Mouse (Mus musculus) lung, embryonic 16.5 days (tissue): ENCODE data around the gene Nudt4. TPM values are rescaled to one million over a fixed set of nuclear protein-coding genes. Genes with fewer than 3 reads are reported as not detected.
"Not testable (repeated sequence)": the region's sequence is repeated elsewhere in the genome, so short reads cannot be mapped to it uniquely, and the experiment has no call there.

Experiments used
- ATAC-seq: fragments of 200-750 bp; cut with Nextera tagmentation; 2 replicates; pipeline ENCODE4 v1.8.0; 2017; ENCODE audit warnings: low read depth, mild to moderate bottlenecking, moderate library complexity
- H3K27ac ChIP-seq: fragments of 300-500 bp; sonication (generic); 2 replicates; pipeline ENCODE4 v1.5.1; 2014; ENCODE audit warnings: mild to moderate bottlenecking, control low read depth, low read length
- H3K27me3 ChIP-seq: fragments of 300-500 bp; sonication (generic); 2 replicates; pipeline ENCODE4 v1.6.1; 2014; ENCODE audit warnings: low read depth, low read length, mixed read lengths; ENCODE audit not compliant: control insufficient read depth, insufficient read depth
- H3K36me3 ChIP-seq: fragments of 300-500 bp; sonication (generic); 2 replicates; pipeline ENCODE4 v1.6.1; 2014; ENCODE audit warnings: low read length; ENCODE audit not compliant: control insufficient read depth, insufficient read depth
- H3K4me1 ChIP-seq: fragments of 300-500 bp; sonication (generic); replicated peaks from 2 replicates; pipeline ENCODE4 v1.6.1; 2014; ENCODE audit warnings: low read length, mixed read lengths; ENCODE audit not compliant: control insufficient read depth, insufficient read depth
- H3K4me2 ChIP-seq: fragments of 300-500 bp; sonication (generic); 2 replicates; pipeline ENCODE4 v1.6.1; 2014; ENCODE audit warnings: low read depth, low read length, control low read depth
- H3K4me3 ChIP-seq: fragments of 300-500 bp; sonication (generic); 2 replicates; pipeline ENCODE4 v1.5.1; 2014; ENCODE audit warnings: mild to moderate bottlenecking, low read length, control low read depth
- H3K9ac ChIP-seq: fragments of 300-500 bp; sonication (generic); 2 replicates; pipeline ENCODE4 v1.6.1; 2014; ENCODE audit warnings: low read length, control low read depth
- H3K9me3 ChIP-seq: fragments of 300-500 bp; sonication (generic); 2 replicates; pipeline ENCODE4 v1.6.1; 2016; ENCODE audit warnings: low read length; ENCODE audit not compliant: control insufficient read depth
- WGBS: fragments of 180-500 bp; shearing (Covaris S2); extraction: QIAGEN DNeasy Blood & Tissue Kit; methylation state at CpG from one replicate; pipeline ENCODE4 v1.1.7; 2014; 5-methylcytosine and 5-hydroxymethylcytosine counted together
- polyA plus RNA-seq: library from polyadenylated mRNA; unstranded; fragments of >200 nt; fragmentation: Nextera tagmentation; extraction: Ambion mirVana; gene quantifications from 2 replicates; pipeline ENCODE4 v1.2.1, GENCODE M21; 2015

Nudt4 gene
- polyA plus RNA-seq, 1 experiment from 2014 or later: 59.3 TPM

GRCm38 (mm10) chr10:95560394-95560983 is 3.5 kb downstream of the Nudt4 start:
- Histone ChIP-seq H3K27me3 (no peaks in the 10 kb centered on the region), H3K9me3 (no peaks in the 10 kb centered on the region), H3K4me3 (no peak overlapping the region), H3K9ac (no peak overlapping the region), H3K4me2 (no peak overlapping the region), H3K27ac (no peak overlapping the region), H3K4me1 (peaks cover 42% of the 10 kb centered on the region), H3K36me3 (no peaks in the 10 kb centered on the region)
- no peak for ATAC-seq
- 76% methylated on average over 9 of the region's 9 CpGs for WGBS

- no peak for ATAC-seq
- no peaks in the 10 kb centered on the region for H3K27me3 ChIP-seq
- H3K36me3 ChIP-seq: no peaks in the 10 kb centered on the region
- no peak overlapping the region for H3K9ac ChIP-seq
- no peak overlapping the region for H3K4me3 ChIP-seq
- H3K4me1 ChIP-seq: peaks cover 33% of the 10 kb centered on the region
- H3K9me3 ChIP-seq: no peaks in the 10 kb centered on the region
- H3K27ac ChIP-seq: no peak overlapping the region
- no peak overlapping the region for H3K4me2 ChIP-seq
- 59% methylated on average over 7 of the region's 7 CpGs for WGBS
Measured at GRCm38 (mm10) chr10:95559426-95559825, 4.5 kb downstream of the Nudt4 start.

- Histone ChIP-seq H3K9ac (no peak overlapping the region), H3K9me3 (no peaks in the 10 kb centered on the region), H3K4me2 (no peak overlapping the region), H3K36me3 (no peaks in the 10 kb centered on the region), H3K4me3 (no peak overlapping the region), H3K27me3 (no peaks in the 10 kb centered on the region), H3K4me1 (peaks cover 32% of the 10 kb centered on the region), H3K27ac (no peak overlapping the region)
- 88% methylated on average over 5 of the region's 5 CpGs for WGBS
- ATAC-seq: no peak
Measured at GRCm38 (mm10) chr10:95557337-95557828, 6.6 kb downstream of the Nudt4 start.

GRCm38 (mm10) chr10:95555866-95556265 is 8.1 kb downstream of the Nudt4 start:
- Histone ChIP-seq H3K4me1 (peaks cover 21% of the 10 kb centered on the region), H3K27me3 (no peaks in the 10 kb centered on the region), H3K4me2 (no peak overlapping the region), H3K36me3 (0 out of 2 replicates have a peak, but pooled peaks cover under 1% of the 10 kb centered on the region), H3K9me3 (no peaks in the 10 kb centered on the region), H3K4me3 (no peak overlapping the region), H3K27ac (no peak overlapping the region), H3K9ac (no peak overlapping the region)
- no peak for ATAC-seq
- 80% methylated on average over 11 of the region's 11 CpGs for WGBS

GRCm38 (mm10) chr10:95552326-95552725 is 11.6 kb downstream of the Nudt4 start:
- Histone ChIP-seq H3K9ac (no peak overlapping the region), H3K36me3 (peaks cover 13% of the 10 kb centered on the region), H3K9me3 (no peaks in the 10 kb centered on the region), H3K27ac (no peak overlapping the region), H3K4me3 (no peak overlapping the region), H3K4me2 (no peak overlapping the region), H3K27me3 (no peaks in the 10 kb centered on the region), H3K4me1 (peaks cover 11% of the 10 kb centered on the region; the same call in 1 of the 2 replicates)
- WGBS: 43% methylated on average over 3 of the region's 3 CpGs
- no peak for ATAC-seq

- peaks cover 11% of the 10 kb centered on the region; the same call in 1 of the 2 replicates for H3K4me1 ChIP-seq
- H3K27me3 ChIP-seq: no peaks in the 10 kb centered on the region
- no peak overlapping the region for H3K4me3 ChIP-seq
- peaks cover 17% of the 10 kb centered on the region for H3K36me3 ChIP-seq
- no peak for ATAC-seq
- H3K4me2 ChIP-seq: no peak overlapping the region
- no peak overlapping the region for H3K9ac ChIP-seq
- H3K27ac ChIP-seq: no peak overlapping the region
- no peaks in the 10 kb centered on the region for H3K9me3 ChIP-seq
Measured at GRCm38 (mm10) chr10:95551752-95552151, 12.2 kb downstream of the Nudt4 start.

- Histone ChIP-seq H3K9ac (no peak overlapping the region), H3K4me2 (no peak overlapping the region), H3K4me1 (0 out of 2 replicates have a peak, but pooled peaks cover 2% of the 10 kb centered on the region), H3K9me3 (no peaks in the 10 kb centered on the region), H3K27me3 (no peaks in the 10 kb centered on the region), H3K27ac (no peak overlapping the region), H3K36me3 (peaks cover 22% of the 10 kb centered on the region), H3K4me3 (no peak overlapping the region)
- no peak for ATAC-seq
- 65% methylated on average over 1 of the region's 1 CpGs for WGBS
Measured at GRCm38 (mm10) chr10:95550506-95550905, 13.4 kb downstream of the Nudt4 start.

- H3K9me3 ChIP-seq, ATAC-seq, H3K4me1 ChIP-seq, H3K27ac ChIP-seq, H3K9ac ChIP-seq, H3K27me3 ChIP-seq, H3K4me3 ChIP-seq, H3K4me2 ChIP-seq: not testable (repeated sequence)
- peaks cover 31% of the 10 kb centered on the region for H3K36me3 ChIP-seq
- WGBS: 82% methylated on average over 5 of the region's 5 CpGs
Measured at GRCm38 (mm10) chr10:95549080-95549479, 14.9 kb downstream of the Nudt4 start.

- 0 out of 2 replicates have a peak, but pooled peaks cover 2% of the 10 kb centered on the region for H3K4me1 ChIP-seq
- H3K9me3 ChIP-seq: no peaks in the 10 kb centered on the region
- no peak overlapping the region for H3K4me2 ChIP-seq
- WGBS: 70% methylated on average over 11 of the region's 11 CpGs
- no peak overlapping the region for H3K4me3 ChIP-seq
- peaks cover 34% of the 10 kb centered on the region for H3K36me3 ChIP-seq
- H3K9ac ChIP-seq: no peak overlapping the region
- H3K27me3 ChIP-seq: no peaks in the 10 kb centered on the region
- no peak for ATAC-seq
- peak overlapping the region; percentile 39; the same call in 1 of the 2 replicates for H3K27ac ChIP-seq
Measured at GRCm38 (mm10) chr10:95548154-95548826, 15.7 kb downstream of the Nudt4 start.
